Mouse (Mus musculus): ENCODE measurements around the gene Gm10147.
"Not testable (repeated sequence)": the region's sequence is repeated elsewhere in the genome, so short reads cannot be mapped to it uniquely, and the experiment has no call there.

Gene Gm10147

GRCm38 (mm10) chrX:28607742-28608141 is at the start of gene Gm10147:
TSS of gene Gm10147 (minus strand) at chrX:28607842.
- not testable (repeated sequence) for DNase-seq (ENCODE audit: low spot score in 2 of 2)

All from frontal cortex, postnatal 14 days (tissue).